8 mouse cellular contexts compared by ENCODE assay signal in the genomic region with DNA sequence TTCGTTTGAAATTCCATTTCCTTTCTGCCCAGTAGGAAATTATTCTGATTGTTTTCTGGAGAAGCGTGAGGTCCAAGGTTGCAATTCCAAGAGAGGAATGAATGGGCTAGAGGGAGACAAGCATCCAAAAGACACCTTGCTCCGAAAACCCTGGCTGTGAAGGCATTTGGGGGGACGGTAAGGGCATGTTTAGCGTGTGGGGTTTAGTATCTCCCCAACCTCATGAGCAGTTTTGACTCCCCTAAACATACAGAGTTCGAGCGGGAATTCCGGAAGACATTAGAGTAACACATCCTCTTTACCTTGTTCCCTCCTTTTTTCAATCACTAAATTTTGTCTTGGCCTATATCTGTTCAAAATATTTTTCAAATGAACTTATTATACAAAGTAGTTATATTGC. TPM values are rescaled to one million over a fixed set of nuclear protein-coding genes. Genes with fewer than 3 reads are reported as not detected.
A peak's percentile ranks its signal among the peaks of the same experiment; 100 is the strongest.
DNase-seq lines count a peak whose midpoint lies in the region; ATAC-seq and TF ChIP-seq lines count a peak whose summit lies in the region.

No protein-coding gene starts in this region.

- no peak for DNase-seq in lung, embryonic 14.5 days
- no peak for DNase-seq in lung, postnatal 14 days
- no peak for DNase-seq in forebrain, embryonic 10.5 days (ENCODE audit: extremely low spot score, low spot score)
- DNase-seq in intestine, embryonic 14.5 days (ENCODE audit: low spot score): no peak
- no peak for DNase-seq in layer of hippocampus, postnatal 36 days
- no peak for DNase-seq in frontal cortex, postnatal 25 days (ENCODE audit: low spot score in 2 of 2)
- DNase-seq in kidney, adult 18-20 months: no peak

- ATAC-seq in lung, embryonic 14.5 days (ENCODE audit: insufficient read depth): no peak
- no peak for ATAC-seq in intestine, embryonic 14.5 days (replicated peaks; ENCODE audit: low FRiP score, low TSS enrichment, low read depth)
- ATAC-seq in neural tube, embryonic 13.5 days (ENCODE audit: low read depth): no peak

- peak overlapping the region; percentile 52 for H3K9ac ChIP-seq in lung, embryonic 14.5 days
- H3K9ac ChIP-seq in intestine, embryonic 14.5 days (ENCODE audit: low read length): peak overlapping the region; percentile 91
- H3K9ac ChIP-seq in neural tube, embryonic 13.5 days: peak overlapping the region; percentile 85

- H3K9me3 ChIP-seq in lung, embryonic 14.5 days (ENCODE audit: low read depth, low read length): no peaks in the 10 kb centered on the region
- H3K9me3 ChIP-seq in forebrain, embryonic 10.5 days: no peaks in the 10 kb centered on the region
- H3K9me3 ChIP-seq in intestine, embryonic 14.5 days (ENCODE audit: control insufficient read depth, low read length): no peaks in the 10 kb centered on the region
- H3K9me3 ChIP-seq in neural tube, embryonic 13.5 days: no peaks in the 10 kb centered on the region

- peaks cover 47% of the 10 kb centered on the region for H3K4me1 ChIP-seq in lung, embryonic 14.5 days (ENCODE audit: insufficient read depth)
- H3K4me1 ChIP-seq in forebrain, embryonic 10.5 days: peaks cover 88% of the 10 kb centered on the region
- peaks cover 34% of the 10 kb centered on the region for H3K4me1 ChIP-seq in intestine, embryonic 14.5 days (replicated peaks; ENCODE audit: control insufficient read depth, insufficient read depth, low read length)
- H3K4me1 ChIP-seq in neural tube, embryonic 13.5 days (replicated peaks): peaks cover 80% of the 10 kb centered on the region

- H3K27me3 ChIP-seq in lung, embryonic 14.5 days (ENCODE audit: insufficient read depth, low read length): no peaks in the 10 kb centered on the region
- peaks cover 36% of the 10 kb centered on the region for H3K27me3 ChIP-seq in forebrain, embryonic 10.5 days (ENCODE audit: poor library complexity, severe bottlenecking)
- H3K27me3 ChIP-seq in intestine, embryonic 14.5 days (replicated peaks; ENCODE audit: control insufficient read depth, insufficient read depth, low read length): no peaks in the 10 kb centered on the region
- peaks cover 58% of the 10 kb centered on the region for H3K27me3 ChIP-seq in neural tube, embryonic 13.5 days

- peak overlapping the region; percentile 92 for H3K4me2 ChIP-seq in lung, embryonic 14.5 days
- H3K4me2 ChIP-seq in intestine, embryonic 14.5 days (ENCODE audit: low read length): peak overlapping the region; percentile 82
- H3K4me2 ChIP-seq in neural tube, embryonic 13.5 days: peak overlapping the region; percentile 95

- peak overlapping the region; percentile 84 for H3K4me3 ChIP-seq in lung, embryonic 14.5 days (ENCODE audit: low read depth, low read length)
- peak overlapping the region; percentile 89 for H3K4me3 ChIP-seq in forebrain, embryonic 10.5 days
- peak overlapping the region; percentile 90 for H3K4me3 ChIP-seq in intestine, embryonic 14.5 days (ENCODE audit: low read depth, low read length)
- H3K4me3 ChIP-seq in neural tube, embryonic 13.5 days: peak overlapping the region; percentile 67

- H3K36me3 ChIP-seq in lung, embryonic 14.5 days (ENCODE audit: insufficient read depth): peaks cover 11% of the 10 kb centered on the region
- H3K36me3 ChIP-seq in forebrain, embryonic 10.5 days (replicated peaks): peaks cover 9% of the 10 kb centered on the region
- peaks cover 4% of the 10 kb centered on the region; the same call in 1 of the 2 replicates for H3K36me3 ChIP-seq in intestine, embryonic 14.5 days (ENCODE audit: control insufficient read depth, insufficient read depth, low read length)
- no peaks in the 10 kb centered on the region for H3K36me3 ChIP-seq in neural tube, embryonic 13.5 days

- 0% methylated on average over 8 of the region's 8 CpGs for WGBS in lung, embryonic 14.5 days
- 0% methylated on average over 8 of the region's 8 CpGs for WGBS in forebrain, embryonic 10.5 days
- WGBS in intestine, embryonic 14.5 days: under 1% methylated on average over 8 of the region's 8 CpGs
- WGBS in neural tube, embryonic 13.5 days: 0% methylated on average over 8 of the region's 8 CpGs

- TF ChIP-seq CTCF in lung, embryonic 14.5 days (IDR thresholded peaks at IDR 0.05; ENCODE audit: low read depth): peak; percentile 21; the same call in 1 of the 2 replicates

- peak overlapping the region; percentile 99 for H3K27ac ChIP-seq in lung, embryonic 14.5 days (ENCODE audit: low read depth)
- H3K27ac ChIP-seq in forebrain, embryonic 10.5 days: peak overlapping the region; percentile 99
- peak overlapping the region; percentile 99 for H3K27ac ChIP-seq in intestine, embryonic 14.5 days (ENCODE audit: low read depth)
- H3K27ac ChIP-seq in neural tube, embryonic 13.5 days (replicated peaks): peak overlapping the region; percentile 93

RNA-seq across cellular contexts. Expression of gene Hes1, which starts 0.4 kb away (rescaled TPM):
- 52.9 and 54.0 TPM in 2 replicates for polyA plus RNA-seq in lung, embryonic 14.5 days (2014; fragmentation: Nextera tagmentation; extraction: Ambion mirVana)
- polyA plus RNA-seq in forebrain, embryonic 10.5 days (2016; fragmentation: Nextera tagmentation; extraction: Ambion mirVana): 42.5 and 49.0 TPM in 2 replicates
- polyA plus RNA-seq in intestine, embryonic 14.5 days (2014; fragmentation: Nextera tagmentation; extraction: Ambion mirVana): 61.0 and 67.2 TPM in 2 replicates
- polyA plus RNA-seq in neural tube, embryonic 13.5 days (2015; fragmentation: Nextera tagmentation; extraction: Ambion mirVana): 19.4 and 25.5 TPM in 2 replicates
- 10 to 100 TPM; 18.9 to 23.3 TPM for total RNA-seq in layer of hippocampus, postnatal 36 days (2021)
